Mouse (Mus musculus): Measurements from ENCODE around the gene Slc38a8.

Gene Slc38a8

DNA sequence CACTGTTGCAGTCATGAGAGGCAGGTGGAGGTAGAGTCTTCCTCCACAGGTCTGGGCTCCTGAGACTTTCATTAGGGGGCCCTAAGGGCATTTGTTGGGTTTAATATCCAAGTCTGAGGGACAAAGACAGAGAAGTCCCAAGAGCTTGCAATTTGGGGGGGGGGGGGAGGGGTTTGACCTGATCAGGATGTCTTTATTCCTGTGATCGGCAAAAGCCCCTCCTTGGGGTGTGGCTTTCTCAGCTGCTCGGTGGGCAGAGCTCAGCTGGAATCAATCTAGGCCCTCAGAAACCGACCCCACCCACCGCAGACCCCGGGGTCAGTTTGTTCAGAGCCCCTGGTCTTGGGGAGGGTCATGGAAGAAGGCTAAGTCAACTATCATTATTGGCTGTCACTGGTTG is at the start of gene Slc38a8:
Slc38a8 (minus strand) TSS at position 101 of the 400 bp plus-strand sequence.
- in situ Hi-C loops (cut with MseI, MboI): no loop called here

- in situ Hi-C loops (cut with MseI, MboI): no loop called here
Observed at GRCm38 (mm10) chr8:119548560-119549113, 47.1 kb upstream of the Slc38a8 start.

- in situ Hi-C loops (cut with MseI, MboI): no loop called here
Observed at GRCm38 (mm10) chr8:119547019-119547691, 45.7 kb upstream of the Slc38a8 start.

DNA sequence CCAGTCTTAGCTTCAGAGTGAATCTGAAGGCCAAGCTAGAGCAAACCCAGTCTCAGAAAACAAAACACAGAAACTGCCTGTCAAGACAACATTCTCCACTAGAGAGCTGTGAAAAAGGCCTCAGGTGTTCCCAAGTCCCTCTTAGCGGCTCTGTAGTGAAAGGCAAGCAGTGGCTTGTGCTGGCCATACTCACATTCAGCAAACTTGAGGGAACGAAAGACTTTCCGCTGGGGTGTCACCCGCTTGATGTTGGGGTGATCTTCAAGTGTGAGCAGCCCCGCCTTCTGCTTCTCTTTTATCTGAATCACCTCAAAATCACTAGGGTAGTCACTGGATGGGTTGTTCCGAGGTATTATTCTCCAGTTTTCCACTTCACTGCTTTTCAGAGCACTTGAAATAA is 44.3 kb upstream of the Slc38a8 start:
- in situ Hi-C loops (cut with MseI, MboI): no loop called here

GRCm38 (mm10) chr8:119545180-119545579 is 43.7 kb upstream of the Slc38a8 start:
- in situ Hi-C loops (cut with MseI, MboI): no loop called here

GRCm38 (mm10) chr8:119544606-119545005 is 43.1 kb upstream of the Slc38a8 start:
- in situ Hi-C loops (cut with MseI, MboI): no loop called here

- in situ Hi-C loops (cut with MseI, MboI): no loop called here
Observed at GRCm38 (mm10) chr8:119531973-119532372, 30.5 kb upstream of the Slc38a8 start.

GRCm38 (mm10) chr8:119531397-119531796 is 29.9 kb upstream of the Slc38a8 start:
- in situ Hi-C loops (cut with MseI, MboI): no loop called here

- in situ Hi-C loops (cut with MseI, MboI): no loop called here
Observed at GRCm38 (mm10) chr8:119530937-119531336, 29.4 kb upstream of the Slc38a8 start.

- in situ Hi-C loops (cut with MseI, MboI): no loop called here
Observed at GRCm38 (mm10) chr8:119528762-119529161, 27.3 kb upstream of the Slc38a8 start.

DNA sequence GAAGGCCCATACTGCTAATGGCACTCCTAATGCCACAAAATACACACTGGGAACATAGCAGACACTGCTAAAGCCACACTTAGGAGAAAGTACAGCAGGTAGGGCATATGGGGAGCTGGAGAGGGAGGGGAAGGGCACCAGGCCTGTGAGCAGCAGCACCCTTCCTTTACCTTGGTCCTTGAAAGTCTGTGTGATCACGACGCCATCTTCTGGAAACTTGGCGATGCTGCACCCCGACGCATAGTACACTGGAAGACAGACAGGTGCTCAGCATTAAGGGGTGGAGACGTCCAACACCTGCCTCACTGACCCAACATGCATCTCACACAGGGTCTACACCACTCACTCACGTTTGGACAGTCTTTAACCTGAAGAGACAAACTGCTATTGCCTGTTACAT is 18.6 kb upstream of the Slc38a8 start:
- in situ Hi-C loops (cut with MseI, MboI): no loop called here

GRCm38 (mm10) chr8:119516674-119517073 is 15.2 kb upstream of the Slc38a8 start:
- in situ Hi-C loops (cut with MseI, MboI): no loop called here

DNA sequence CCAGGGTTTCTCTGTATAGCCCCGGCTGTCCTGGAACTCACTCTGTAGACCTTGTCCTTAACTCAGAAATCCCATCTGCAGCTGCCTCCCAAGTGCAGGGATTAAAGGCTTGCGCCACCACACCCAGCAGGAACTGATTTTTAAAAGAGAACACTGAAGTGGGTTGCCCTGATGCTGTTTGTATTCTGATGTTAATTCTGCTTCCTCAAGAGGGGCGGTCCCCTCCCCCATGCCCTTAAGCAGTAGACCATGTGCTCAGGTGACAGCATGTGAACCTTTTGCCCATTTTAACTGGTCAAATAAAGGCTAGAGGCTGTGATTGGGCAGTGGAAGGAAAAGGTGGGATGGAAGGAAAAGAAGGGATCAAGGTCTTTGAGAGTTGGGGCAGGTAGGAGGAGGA is 14.3 kb upstream of the Slc38a8 start:
- in situ Hi-C loops (cut with MseI, MboI): no loop called here

GRCm38 (mm10) chr8:119514940-119515339 is 13.4 kb upstream of the Slc38a8 start:
- in situ Hi-C loops (cut with MseI, MboI): no loop called here

DNA sequence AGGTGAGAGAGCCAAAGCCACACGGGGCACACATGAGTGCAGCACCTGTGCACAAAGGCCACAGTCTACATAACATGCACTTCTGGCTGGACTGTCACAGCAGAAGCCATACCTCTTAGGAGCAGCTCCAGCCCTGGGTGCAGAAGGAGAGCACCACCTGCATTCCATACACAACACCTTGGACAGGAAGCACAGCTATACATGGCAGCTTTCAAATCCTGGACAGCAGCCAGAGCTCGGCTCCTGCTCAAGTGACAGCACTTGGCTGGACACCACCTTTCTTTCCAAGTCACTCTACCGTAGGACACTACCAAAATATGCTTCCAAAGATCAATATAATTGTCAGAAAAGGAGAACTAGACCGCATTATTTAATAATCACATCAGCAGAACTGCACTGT is 11.9 kb upstream of the Slc38a8 start:
- in situ Hi-C loops (cut with MseI, MboI): no loop called here

GRCm38 (mm10) chr8:119511722-119512121 is 10.2 kb upstream of the Slc38a8 start:
- in situ Hi-C loops (cut with MseI, MboI): no loop called here

DNA sequence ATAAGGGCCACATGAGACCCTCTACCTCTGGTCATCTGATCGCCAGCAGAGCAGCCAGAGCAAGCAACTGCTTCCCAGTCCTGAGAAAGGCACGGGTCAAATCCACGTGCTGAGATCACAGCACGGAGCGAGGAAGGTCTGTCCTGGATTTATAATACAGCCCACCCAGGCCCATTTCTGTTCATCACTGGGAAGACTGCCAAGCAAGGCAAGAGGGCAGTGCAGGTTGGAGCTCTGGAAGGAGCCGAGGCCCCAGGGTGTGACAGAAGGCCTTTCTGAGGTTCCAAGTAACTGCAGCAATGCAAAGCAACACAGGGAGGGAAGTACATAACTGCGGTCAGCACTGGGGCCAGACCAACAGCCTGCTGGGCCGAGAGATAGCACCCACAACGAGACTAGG is 9.0 kb upstream of the Slc38a8 start:
- in situ Hi-C loops (cut with MseI, MboI): no loop called here

DNA sequence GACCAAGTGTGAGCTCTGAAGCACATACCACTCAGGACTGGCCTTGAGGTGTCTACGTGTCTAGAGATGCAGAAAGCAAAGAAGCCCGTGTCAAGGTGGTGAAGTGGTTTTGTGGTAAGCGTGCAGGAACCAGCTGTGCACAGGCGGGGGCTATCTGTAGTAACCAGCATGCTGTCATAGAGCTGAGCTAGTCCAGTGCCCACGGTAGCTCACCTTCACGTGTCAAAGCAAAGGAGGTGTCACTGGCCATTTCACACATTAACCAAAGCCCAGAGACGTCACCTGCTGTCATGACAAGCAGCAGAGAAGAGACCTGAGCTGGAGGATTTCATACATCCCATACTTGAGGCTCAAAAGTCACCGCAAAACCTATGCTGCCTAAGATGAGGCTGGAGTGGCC is 4.6 kb upstream of the Slc38a8 start:
- in situ Hi-C loops (cut with MseI, MboI): no loop called here

DNA sequence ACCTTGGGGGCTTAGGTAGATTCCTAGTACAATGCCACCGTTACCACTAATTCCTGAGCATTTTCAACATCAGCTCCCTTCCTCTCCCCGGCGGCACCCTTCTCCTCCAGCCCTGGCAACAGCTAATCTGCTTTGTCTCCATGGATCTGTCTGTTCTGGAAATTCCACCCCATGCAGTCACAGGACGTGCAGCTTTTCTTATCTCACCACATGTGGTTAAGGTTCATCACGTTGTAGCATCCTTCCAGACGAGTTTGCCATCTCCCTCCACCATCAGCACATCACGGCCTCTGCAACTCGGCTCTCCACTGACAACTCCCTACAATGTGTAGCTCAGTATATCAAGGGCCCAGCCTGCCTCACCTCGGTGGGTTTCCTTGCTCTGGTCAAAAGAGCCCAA is 4.0 kb upstream of the Slc38a8 start:
- in situ Hi-C loops (cut with MseI, MboI): no loop called here

GRCm38 (mm10) chr8:119503191-119503767 is 1.8 kb upstream of the Slc38a8 start:
- in situ Hi-C loops (cut with MseI, MboI): no loop called here

GRCm38 (mm10) chr8:119502111-119502510 is 613 bp upstream of the Slc38a8 start:
- in situ Hi-C loops (cut with MseI, MboI): no loop called here

DNA sequence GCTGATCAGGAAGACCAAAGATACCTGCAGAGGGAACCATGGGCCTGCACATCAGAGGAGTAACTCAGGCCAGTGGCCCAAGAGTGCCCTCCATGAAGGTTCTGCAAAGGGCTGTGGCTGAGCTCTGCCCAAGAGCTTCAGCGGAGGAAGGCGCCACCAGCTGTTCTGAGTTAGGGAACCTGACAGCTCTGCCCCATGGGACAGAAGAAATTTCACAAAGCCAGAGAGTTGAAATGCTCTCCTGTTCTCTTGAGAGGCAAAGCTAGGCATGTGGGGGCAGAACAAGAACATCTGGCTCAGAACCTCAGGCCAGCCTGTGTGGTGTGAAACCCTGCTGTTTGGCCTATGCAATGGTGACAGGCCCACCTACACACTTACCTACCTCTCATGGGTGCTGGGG is 1.7 kb downstream of the Slc38a8 start:
- in situ Hi-C loops (cut with MseI, MboI): loop anchor here (5.0 kb wide), 3 partner anchors 48 to 88 kb away; no protein-coding TSS in a partner anchor

DNA sequence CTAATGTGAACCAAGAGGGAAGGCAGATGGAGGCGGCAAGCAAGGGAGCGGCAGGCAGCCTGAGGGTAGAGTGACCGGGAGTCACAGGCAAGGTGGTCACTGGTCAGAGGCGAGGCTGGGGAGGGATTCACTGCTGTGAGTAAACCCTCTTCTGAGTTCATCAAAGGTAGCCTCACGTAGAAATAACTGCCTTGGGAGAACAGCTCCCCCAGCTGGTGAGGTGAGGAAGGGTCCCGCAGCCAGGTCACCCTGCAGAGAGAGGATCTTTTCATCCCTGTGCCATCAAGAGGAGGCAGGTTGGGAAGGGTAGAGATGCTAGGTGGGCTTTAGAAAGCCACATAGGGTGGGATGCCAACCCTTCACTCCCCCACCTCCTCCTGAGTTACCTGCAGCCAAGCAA is 4.7 kb downstream of the Slc38a8 start:
- in situ Hi-C loops (cut with MseI, MboI): loop anchor here (5.0 kb wide), 3 partner anchors 45 to 85 kb away; no protein-coding TSS in a partner anchor

All from mouse trophoblast stem cell (cell line).